Mouse (Mus musculus): ENCODE measurements at regions not wholly inside any gene's neighbourhood (a gene's known extent, or its start where the extent isn't known, plus 50 kb on each side); places are given as distances from the start of the nearest gene placed in this dataset.

DNA sequence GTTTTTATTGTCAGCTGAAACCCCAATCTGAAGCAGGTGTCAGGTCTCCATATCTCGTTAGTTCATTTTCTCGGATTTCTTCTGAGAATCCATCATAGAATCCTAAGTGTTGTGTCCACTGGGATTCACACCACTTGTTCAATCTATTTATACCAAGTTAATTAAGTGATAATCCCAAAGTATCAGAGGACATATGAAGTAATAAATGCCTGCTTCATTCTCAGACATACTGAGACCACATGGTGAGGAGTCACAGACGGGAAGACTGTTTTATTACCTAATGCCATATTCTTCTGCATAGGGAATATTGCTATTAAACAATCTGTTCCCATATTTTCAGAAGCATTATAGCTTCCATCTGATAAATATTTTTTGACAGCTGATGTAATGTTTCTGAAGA, 863.5 kb downstream of the Pdha2 start:
- no peak for DNase-seq (ENCODE audit: extremely low spot score in 1 of 2, low spot score in 1 of 2)

DNA sequence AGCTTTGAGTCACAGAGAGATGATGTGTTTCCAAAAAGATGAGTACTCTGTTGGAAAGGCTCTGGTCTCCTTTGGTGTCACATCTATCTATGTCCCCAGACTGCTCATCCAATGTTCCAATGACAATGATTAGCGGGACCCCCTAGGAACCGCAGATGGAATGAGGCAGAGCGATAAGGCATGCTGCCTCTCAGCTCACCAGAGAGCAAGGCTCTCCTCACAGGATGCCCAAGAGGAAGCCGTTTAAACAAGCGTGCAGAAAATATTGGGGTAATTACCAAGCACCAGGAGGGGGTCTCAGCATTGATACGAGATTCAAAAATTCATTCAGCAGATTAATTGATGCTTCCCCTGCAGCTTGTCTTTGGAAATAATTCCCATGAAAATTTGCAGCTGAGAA, 871.5 kb downstream of the Pdha2 start:
- DNase-seq (ENCODE audit: extremely low spot score in 1 of 2, low spot score in 1 of 2) = no peak

GRCm38 (mm10) chr3:140313795-140314194, 898.4 kb downstream of the Pdha2 start:
- DNase-seq (ENCODE audit: extremely low spot score in 1 of 2, low spot score in 1 of 2) = peak in 1 of 2 experiments; percentile 1

DNA sequence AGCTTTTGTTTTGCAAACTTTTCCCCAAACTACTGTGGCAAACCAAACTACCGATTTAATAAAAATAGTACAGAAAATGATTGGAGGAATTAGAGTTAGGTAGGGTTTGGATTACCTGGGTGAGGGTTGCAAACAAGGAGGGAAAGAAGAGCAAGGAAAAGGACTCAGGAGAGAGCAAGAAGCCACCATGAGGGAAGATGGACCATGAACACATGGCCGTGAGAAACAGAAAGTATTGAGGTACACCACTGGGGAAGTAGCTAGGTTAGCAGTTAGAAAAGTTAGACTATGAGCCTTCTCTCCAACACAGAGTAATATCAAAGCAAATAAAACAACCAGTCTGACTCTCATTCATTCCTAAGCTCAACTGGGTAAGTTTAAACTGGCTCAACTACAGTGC, 912.8 kb downstream of the Pdha2 start:
- DNase-seq (ENCODE audit: extremely low spot score in 1 of 2, low spot score in 1 of 2) = no peak
